Mouse (Mus musculus): ENCODE measurements at regions not wholly inside any gene's neighbourhood (a gene's known extent, or its start where the extent isn't known, plus 50 kb on each side); places are given as distances from the start of the nearest gene placed in this dataset.

DNA sequence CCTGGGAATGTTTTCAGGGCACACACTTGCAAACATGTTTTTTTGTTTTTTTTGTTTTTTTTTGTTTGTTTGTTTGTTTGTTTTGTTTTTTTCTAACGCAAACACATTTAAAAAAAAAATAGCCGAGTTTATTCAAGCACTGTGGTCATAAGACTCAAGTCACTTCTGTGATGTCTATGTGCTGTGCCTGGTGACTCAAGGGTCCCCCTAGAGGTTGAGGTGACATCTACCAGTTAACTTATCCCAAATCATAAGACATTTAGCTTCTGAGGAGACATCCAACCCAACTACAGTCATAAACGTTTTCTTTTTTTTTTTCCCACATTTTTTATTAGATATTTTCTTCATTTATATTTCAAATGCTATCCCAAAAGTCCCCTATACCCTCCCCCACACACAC is 281.2 kb upstream of the Rgma start:
- 51% methylated on average over 3 of the region's 3 CpGs for WGBS
- no peak overlapping the region for H3K9ac ChIP-seq (ENCODE audit: low read depth, low read length)
- no peaks in the 10 kb centered on the region for H3K36me3 ChIP-seq (ENCODE audit: insufficient read depth, low read length)
- no peak for ATAC-seq (replicated peaks; ENCODE audit: low FRiP score, low read depth)
- no peaks in the 10 kb centered on the region for H3K9me3 ChIP-seq (replicated peaks; ENCODE audit: low read length)
- TF ChIP-seq CTCF (IDR thresholded peaks at IDR 0.05; ENCODE audit: low read depth) = peak; percentile 68
- no peak overlapping the region for H3K27ac ChIP-seq
- DNase-seq (ENCODE audit: low spot score) = peak; percentile 39
- H3K4me3 ChIP-seq (replicated peaks; ENCODE audit: low read depth, low read length) = no peak overlapping the region
- no peak overlapping the region for H3K4me2 ChIP-seq (ENCODE audit: low read length)
- no peaks in the 10 kb centered on the region for H3K4me1 ChIP-seq (replicated peaks; ENCODE audit: insufficient read depth, low read length)
- no peaks in the 10 kb centered on the region for H3K27me3 ChIP-seq (ENCODE audit: insufficient read depth, low read length)

DNA sequence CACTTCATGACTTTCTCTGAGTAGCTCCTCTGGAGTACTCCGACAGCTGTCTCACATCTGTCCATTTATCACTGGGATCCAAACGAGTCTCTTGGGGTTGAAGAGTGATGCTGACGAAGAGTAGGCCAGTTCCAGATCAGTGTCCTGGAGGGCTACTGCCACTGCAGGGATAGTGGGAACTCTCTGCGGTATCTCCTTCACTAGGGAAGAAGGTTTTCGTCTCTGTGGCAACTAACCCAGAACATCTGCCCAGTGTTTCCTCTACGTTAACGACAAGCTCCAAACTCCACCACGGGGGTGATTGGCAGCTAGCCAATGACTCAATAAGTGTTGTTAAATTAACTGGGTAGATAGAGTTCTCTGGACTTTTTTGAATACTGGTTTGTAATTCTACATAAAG is 256.4 kb upstream of the Rgma start:
- DNase-seq (ENCODE audit: low spot score) (peak; percentile 43), ATAC-seq (replicated peaks; ENCODE audit: low FRiP score, low read depth) (no peak)
- TF ChIP-seq CTCF (IDR thresholded peaks at IDR 0.05; ENCODE audit: low read depth) = no peak
- Histone ChIP-seq H3K4me2 (ENCODE audit: low read length) (no peak overlapping the region), H3K27me3 (ENCODE audit: insufficient read depth, low read length) (no peaks in the 10 kb centered on the region), H3K27ac (no peak overlapping the region), H3K4me1 (replicated peaks; ENCODE audit: insufficient read depth, low read length) (no peaks in the 10 kb centered on the region), H3K36me3 (ENCODE audit: insufficient read depth, low read length) (no peaks in the 10 kb centered on the region), H3K9me3 (replicated peaks; ENCODE audit: low read length) (no peaks in the 10 kb centered on the region), H3K9ac (ENCODE audit: low read depth, low read length) (no peak overlapping the region), H3K4me3 (replicated peaks; ENCODE audit: low read depth, low read length) (no peak overlapping the region)
- WGBS = 46% methylated on average over 8 of the region's 8 CpGs

DNA sequence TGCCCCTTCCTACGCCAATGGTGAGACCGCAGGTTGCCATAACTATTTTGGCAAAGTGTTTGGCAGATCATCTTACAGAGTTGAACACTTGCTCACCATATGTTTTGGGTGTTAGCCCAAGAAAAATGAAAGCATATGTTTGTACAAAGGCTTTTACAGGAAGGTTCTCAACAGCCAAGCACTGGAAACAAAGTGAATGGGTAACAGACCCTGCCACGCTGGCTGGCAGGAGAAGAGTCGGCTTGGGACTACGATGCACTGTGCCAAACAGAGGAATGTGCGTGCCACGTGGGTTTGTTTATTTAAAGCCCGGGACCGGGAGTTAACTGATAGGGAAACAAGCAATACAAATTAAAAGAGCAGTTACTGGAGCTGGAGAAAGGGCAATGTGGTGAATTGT is 255.0 kb upstream of the Rgma start:
- Histone ChIP-seq H3K27me3 (ENCODE audit: insufficient read depth, low read length) (no peaks in the 10 kb centered on the region), H3K4me1 (replicated peaks; ENCODE audit: insufficient read depth, low read length) (no peaks in the 10 kb centered on the region), H3K4me2 (ENCODE audit: low read length) (no peak overlapping the region), H3K9me3 (replicated peaks; ENCODE audit: low read length) (no peaks in the 10 kb centered on the region), H3K36me3 (ENCODE audit: insufficient read depth, low read length) (no peaks in the 10 kb centered on the region), H3K9ac (ENCODE audit: low read depth, low read length) (no peak overlapping the region), H3K27ac (no peak overlapping the region), H3K4me3 (replicated peaks; ENCODE audit: low read depth, low read length) (no peak overlapping the region)
- ATAC-seq (replicated peaks; ENCODE audit: low FRiP score, low read depth) (no peak), DNase-seq (ENCODE audit: low spot score) (no peak)
- TF ChIP-seq CTCF (IDR thresholded peaks at IDR 0.05; ENCODE audit: low read depth) = no peak
- WGBS = 65% methylated on average over 9 of the region's 9 CpGs

DNA sequence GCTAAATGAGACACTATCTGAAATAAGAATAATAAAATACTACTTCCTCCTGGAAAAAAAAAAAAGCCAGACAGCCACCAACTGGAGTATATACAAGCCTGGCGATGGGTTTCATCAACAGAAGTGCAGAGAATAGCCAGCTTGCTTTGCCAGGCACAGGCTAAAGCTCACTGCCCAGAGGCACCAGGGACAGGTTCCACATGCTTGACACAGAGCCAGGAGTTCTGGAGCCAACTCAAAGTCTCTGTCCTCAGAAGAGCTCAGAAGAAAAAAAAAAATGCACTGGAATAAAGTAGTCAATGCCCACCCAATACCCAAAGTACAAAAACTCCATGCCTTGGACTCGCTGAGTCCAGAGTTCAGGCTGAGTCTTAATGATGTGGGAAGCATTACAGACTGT is 250.3 kb upstream of the Rgma start:
- Histone ChIP-seq H3K4me3 (replicated peaks; ENCODE audit: low read depth, low read length) (no peak overlapping the region), H3K27ac (no peak overlapping the region), H3K36me3 (ENCODE audit: insufficient read depth, low read length) (no peaks in the 10 kb centered on the region), H3K27me3 (ENCODE audit: insufficient read depth, low read length) (no peaks in the 10 kb centered on the region), H3K4me2 (ENCODE audit: low read length) (no peak overlapping the region), H3K9ac (ENCODE audit: low read depth, low read length) (no peak overlapping the region), H3K9me3 (replicated peaks; ENCODE audit: low read length) (no peaks in the 10 kb centered on the region), H3K4me1 (replicated peaks; ENCODE audit: insufficient read depth, low read length) (no peaks in the 10 kb centered on the region)
- TF ChIP-seq CTCF (IDR thresholded peaks at IDR 0.05; ENCODE audit: low read depth) = no peak
- DNase-seq (ENCODE audit: low spot score) (no peak), ATAC-seq (replicated peaks; ENCODE audit: low FRiP score, low read depth) (no peak)
- WGBS = 85% methylated on average over 2 of the region's 2 CpGs

DNA sequence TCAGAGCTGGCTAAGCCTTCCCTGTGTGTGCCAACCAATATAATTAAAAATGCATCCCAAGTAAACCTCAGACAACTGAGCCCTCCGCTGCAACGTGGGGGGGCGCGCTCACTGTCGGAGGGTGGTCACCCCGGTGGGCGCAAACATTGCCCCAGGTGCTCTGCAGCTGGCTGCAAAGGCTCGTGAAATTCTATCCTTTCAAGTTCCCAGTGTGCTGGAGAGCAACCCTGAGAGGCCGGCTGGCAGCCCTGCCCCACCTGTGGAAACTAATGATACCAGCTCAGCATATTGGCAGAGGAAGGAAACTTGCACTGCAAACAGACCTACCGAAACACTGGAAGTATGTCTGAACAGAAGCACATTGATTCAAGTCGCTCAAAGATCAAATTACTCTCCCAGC is 249.4 kb upstream of the Rgma start:
- WGBS = 6% methylated on average over 11 of the region's 11 CpGs
- no peak overlapping the region for H3K9ac ChIP-seq (ENCODE audit: low read depth, low read length)
- DNase-seq (ENCODE audit: low spot score) (no peak), ATAC-seq (replicated peaks; ENCODE audit: low FRiP score, low read depth) (no peak; the same call in 1 of the 2 replicates)
- H3K27ac ChIP-seq = no peak overlapping the region
- TF ChIP-seq CTCF (IDR thresholded peaks at IDR 0.05; ENCODE audit: low read depth) = no peak
- no peak overlapping the region for H3K4me2 ChIP-seq (ENCODE audit: low read length)
- no peaks in the 10 kb centered on the region for H3K4me1 ChIP-seq (replicated peaks; ENCODE audit: insufficient read depth, low read length)
- H3K36me3 ChIP-seq (ENCODE audit: insufficient read depth, low read length) = no peaks in the 10 kb centered on the region
- no peaks in the 10 kb centered on the region for H3K27me3 ChIP-seq (ENCODE audit: insufficient read depth, low read length)
- H3K4me3 ChIP-seq (replicated peaks; ENCODE audit: low read depth, low read length) = no peak overlapping the region
- no peaks in the 10 kb centered on the region for H3K9me3 ChIP-seq (replicated peaks; ENCODE audit: low read length)

DNA sequence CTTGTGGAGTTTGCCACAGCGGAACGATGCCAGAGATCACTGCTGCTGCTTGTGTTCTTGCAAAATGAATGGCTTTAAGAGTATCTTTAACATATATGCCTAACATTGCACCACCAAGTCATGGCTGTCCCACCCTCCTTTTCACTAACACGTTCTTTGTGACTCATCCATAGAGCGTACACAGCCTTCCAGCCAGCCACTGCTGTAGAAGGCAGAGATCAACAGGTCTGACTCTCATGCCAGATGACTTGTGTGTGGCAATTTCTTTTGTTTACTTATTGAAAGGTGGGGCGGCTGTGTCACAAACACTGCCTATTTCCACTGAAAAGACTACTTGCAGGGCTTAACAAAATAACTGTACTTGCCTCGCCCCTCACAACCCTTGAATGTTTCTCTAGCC is 239.5 kb upstream of the Rgma start:
- ATAC-seq (replicated peaks; ENCODE audit: low FRiP score, low read depth) = no peak

DNA sequence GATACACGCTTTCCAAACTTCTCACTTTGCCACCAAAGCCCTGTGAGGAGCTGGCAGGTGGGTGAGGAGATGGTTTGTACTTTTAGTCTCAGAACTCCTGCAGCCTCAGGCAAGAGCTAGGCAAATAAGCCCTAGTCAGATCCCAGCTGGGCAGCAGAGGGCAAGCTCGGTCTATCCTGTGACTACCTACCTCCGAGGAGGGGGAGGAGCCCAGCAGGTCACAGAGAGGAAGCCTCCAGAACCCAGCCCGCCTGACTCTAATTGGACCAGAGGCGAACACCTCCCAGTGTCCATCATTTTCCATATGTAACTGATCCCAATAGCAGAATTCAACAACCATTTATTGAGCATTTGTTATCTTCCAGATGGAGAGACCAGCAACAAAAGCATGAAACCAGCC is 237.0 kb upstream of the Rgma start:
- H3K4me2 ChIP-seq (ENCODE audit: low read length) = no peak overlapping the region
- H3K4me3 ChIP-seq (replicated peaks; ENCODE audit: low read depth, low read length) = no peak overlapping the region
- H3K9me3 ChIP-seq (replicated peaks; ENCODE audit: low read length) = no peaks in the 10 kb centered on the region
- WGBS = 32% methylated on average over 5 of the region's 5 CpGs
- peaks cover 4% of the 10 kb centered on the region; the same call in 1 of the 2 replicates for H3K4me1 ChIP-seq (replicated peaks; ENCODE audit: insufficient read depth, low read length)
- DNase-seq (ENCODE audit: low spot score) (no peak), ATAC-seq (replicated peaks; ENCODE audit: low FRiP score, low read depth) (no peak)
- H3K9ac ChIP-seq (ENCODE audit: low read depth, low read length) = no peak overlapping the region
- no peak for TF ChIP-seq CTCF (IDR thresholded peaks at IDR 0.05; ENCODE audit: low read depth)
- no peaks in the 10 kb centered on the region for H3K27me3 ChIP-seq (ENCODE audit: insufficient read depth, low read length)
- no peaks in the 10 kb centered on the region for H3K36me3 ChIP-seq (ENCODE audit: insufficient read depth, low read length)
- H3K27ac ChIP-seq = no peak overlapping the region

More for the DNA sequence above, 239.5 kb upstream of the Rgma start:
- TF ChIP-seq CTCF (IDR thresholded peaks at IDR 0.05; ENCODE audit: low read depth) = no peak
- Histone ChIP-seq H3K4me1 (replicated peaks; ENCODE audit: insufficient read depth, low read length) (no peaks in the 10 kb centered on the region), H3K27me3 (ENCODE audit: insufficient read depth, low read length) (no peaks in the 10 kb centered on the region), H3K36me3 (ENCODE audit: insufficient read depth, low read length) (no peaks in the 10 kb centered on the region), H3K9me3 (replicated peaks; ENCODE audit: low read length) (no peaks in the 10 kb centered on the region), H3K4me3 (replicated peaks; ENCODE audit: low read depth, low read length) (no peak overlapping the region), H3K9ac (ENCODE audit: low read depth, low read length) (no peak overlapping the region), H3K4me2 (ENCODE audit: low read length) (no peak overlapping the region), H3K27ac (no peak overlapping the region)
- 82% methylated on average over 6 of the region's 6 CpGs for WGBS
- DNase-seq (ENCODE audit: low spot score) = no peak
